Mouse (Mus musculus) MEL (cell line): Measurements from ENCODE around the gene Ostf1. TPM values are rescaled to one million over a fixed set of nuclear protein-coding genes. Genes with fewer than 3 reads are reported as not detected.

Experiments
- DNase-seq: peaks from one replicate; pipeline ENCODE4 v3.0.0; 2011; ENCODE audit warnings: low read depth, low spot score
- H3K27ac ChIP-seq: 2 replicates; pipeline ENCODE4 v1.5.1; 2012; ENCODE audit warnings: low read depth, mild to moderate bottlenecking, control low read depth, low read length, moderate library complexity; ENCODE audit not compliant: control insufficient read depth
- H3K27me3 ChIP-seq, 2 experiments: fragments of 150-350 bp in 1 of 2; sonication (generic) in 1 of 2; 2 replicates each; pipeline ENCODE4 v1.6.1; 2012; ENCODE audit warnings: low read length in 2 of 2, mild to moderate bottlenecking in 2 of 2, improper control_type of control experiment in 1 of 2, moderate library complexity in 1 of 2; ENCODE audit not compliant: insufficient read depth in 2 of 2, control insufficient read depth in 1 of 2
- H3K36me3 ChIP-seq, 2 experiments: 2 replicates each; pipeline ENCODE4 v1.6.1; 2012 to 2014; ENCODE audit warnings: low read length in 2 of 2, improper control_type of control experiment in 1 of 2, inconsistent platforms in 1 of 2, mild to moderate bottlenecking in 1 of 2; ENCODE audit not compliant: insufficient read depth in 2 of 2, control insufficient read depth in 1 of 2
- H3K4me1 ChIP-seq, 2 experiments: fragments of 150-350 bp in 1 of 2; sonication (generic) in 1 of 2; 2 replicates each; pipeline ENCODE4 v1.6.1; 2012; ENCODE audit warnings: low read length in 2 of 2, improper control_type of control experiment in 1 of 2, mild to moderate bottlenecking in 1 of 2; ENCODE audit not compliant: insufficient read depth in 2 of 2, control insufficient read depth in 1 of 2
- H3K4me3 ChIP-seq, 2 experiments: fragments of 150-350 bp in 1 of 2; sonication (generic) in 1 of 2; 2 replicates each; pipeline ENCODE4 v1.5.1; 2012; ENCODE audit warnings: low read depth in 2 of 2, low read length in 2 of 2, mild to moderate bottlenecking in 2 of 2, moderate library complexity in 2 of 2, control low read depth in 1 of 2, improper control_type of control experiment in 1 of 2; ENCODE audit not compliant: control insufficient read depth in 1 of 2, insufficient read depth in 1 of 2
- H3K79me2 ChIP-seq: 2 replicates; pipeline ENCODE4 v1.6.1; 2012; ENCODE audit warnings: mild to moderate bottlenecking, low read length, moderate library complexity; ENCODE audit not compliant: control insufficient read depth, poor library complexity, insufficient read depth
- H3K9ac ChIP-seq: 2 replicates; pipeline ENCODE4 v1.6.1; 2012; ENCODE audit warnings: low read depth, mild to moderate bottlenecking, control low read depth, low read length, moderate library complexity; ENCODE audit not compliant: control insufficient read depth, poor library complexity, severe bottlenecking
- H3K9me3 ChIP-seq: fragments of 150-350 bp; sonication (generic); replicated peaks from 2 replicates; pipeline ENCODE4 v1.6.1; 2012; ENCODE audit warnings: mild to moderate bottlenecking, low read length, improper control_type of control experiment, moderate library complexity; ENCODE audit not compliant: insufficient read depth
- CHD1 ChIP-seq: IDR thresholded peaks from 2 replicates; pipeline ENCODE4 v1.6.1; 2012; ENCODE audit warnings: low read depth, mild to moderate bottlenecking, inconsistent platforms, low read length, improper control_type of control experiment
- CTCF ChIP-seq, 3 experiments: IDR thresholded peaks in 2 of 3; conservative IDR thresholded peaks in 1 of 3; 2 replicates each; pipeline ENCODE4 v1.5.1; 2011 to 2012; ENCODE audit warnings: low read length in 3 of 3, low read depth in 2 of 3, mild to moderate bottlenecking in 2 of 3, improper control_type of control experiment in 1 of 3, inconsistent platforms in 1 of 3, mixed read lengths in 1 of 3, moderate library complexity in 1 of 3; ENCODE audit not compliant: control insufficient read depth in 1 of 3, insufficient read depth in 1 of 3, poor library complexity in 1 of 3, severe bottlenecking in 1 of 3
- E2F4 ChIP-seq: IDR thresholded peaks from 2 replicates; pipeline ENCODE4 v1.6.1; 2011; ENCODE audit warnings: low read depth, low read length, improper control_type of control experiment, borderline replicate concordance
- EP300 ChIP-seq, 2 experiments: IDR thresholded peaks; 2 replicates each; pipeline ENCODE4 v1.6.1; 2011; ENCODE audit warnings: improper control_type of control experiment in 2 of 2, low read length in 2 of 2, low read depth in 1 of 2, mild to moderate bottlenecking in 1 of 2
- ETS1 ChIP-seq: IDR thresholded peaks from 2 replicates; pipeline ENCODE4 v1.6.1; 2012; ENCODE audit warnings: low read depth, mild to moderate bottlenecking, inconsistent platforms, low read length, improper control_type of control experiment, moderate library complexity
- GABPA ChIP-seq: IDR thresholded peaks from 2 replicates; pipeline ENCODE4 v1.6.1; 2012; ENCODE audit warnings: low read depth, mild to moderate bottlenecking, inconsistent platforms, low read length, improper control_type of control experiment, moderate library complexity
- GATA1 ChIP-seq: IDR thresholded peaks from 2 replicates; pipeline ENCODE4 v1.6.1; 2011; ENCODE audit warnings: low read depth, low read length, improper control_type of control experiment
- JUND ChIP-seq: IDR thresholded peaks from 2 replicates; pipeline ENCODE4 v1.6.1; 2011; ENCODE audit warnings: low read depth, mild to moderate bottlenecking, improper control_type of control experiment, low read length
- KAT2A ChIP-seq: conservative IDR thresholded peaks from 2 replicates; pipeline ENCODE4 v1.6.1; 2012; ENCODE audit warnings: low read depth, low read length, improper control_type of control experiment, inconsistent platforms
- MAZ ChIP-seq: IDR thresholded peaks from 2 replicates; pipeline ENCODE4 v1.6.1; 2012; ENCODE audit warnings: low read depth, mild to moderate bottlenecking, inconsistent platforms, low read length, improper control_type of control experiment
- MEF2A ChIP-seq: IDR thresholded peaks from 2 replicates; pipeline ENCODE4 v1.6.1; 2014; ENCODE audit warnings: low read depth, mild to moderate bottlenecking, inconsistent platforms, low read length, improper control_type of control experiment; ENCODE audit not compliant: poor library complexity, insufficient replicate concordance, severe bottlenecking; ENCODE audit errors: extremely low read depth
- MXI1 ChIP-seq: IDR thresholded peaks from 2 replicates; pipeline ENCODE4 v1.6.1; 2011; ENCODE audit warnings: mild to moderate bottlenecking, low read depth, low read length, improper control_type of control experiment
- NRF1 ChIP-seq: IDR thresholded peaks from 2 replicates; pipeline ENCODE4 v1.6.1; 2014; ENCODE audit warnings: low read depth, mild to moderate bottlenecking, inconsistent platforms, low read length, improper control_type of control experiment, moderate library complexity; ENCODE audit not compliant: poor library complexity, insufficient read depth, severe bottlenecking
- POLR2A ChIP-seq, 2 experiments: IDR thresholded peaks; 2 replicates each; pipeline ENCODE4 v1.6.1; 2011 to 2012; ENCODE audit warnings: low read length in 2 of 2, mild to moderate bottlenecking in 2 of 2, control low read depth in 1 of 2, improper control_type of control experiment in 1 of 2, low read depth in 1 of 2, moderate library complexity in 1 of 2; ENCODE audit not compliant: control insufficient read depth in 1 of 2, insufficient read depth in 1 of 2, poor library complexity in 1 of 2
- TAL1 ChIP-seq: IDR thresholded peaks from 2 replicates; pipeline ENCODE4 v1.6.1; 2012; ENCODE audit warnings: mild to moderate bottlenecking, inconsistent platforms, low read length, moderate library complexity, mixed read lengths
- TCF12 ChIP-seq: IDR thresholded peaks from 2 replicates; pipeline ENCODE4 v1.6.1; 2014; ENCODE audit warnings: low read depth, mild to moderate bottlenecking, inconsistent platforms, low read length, improper control_type of control experiment, moderate library complexity
- UBTF ChIP-seq: IDR thresholded peaks from 2 replicates; pipeline ENCODE4 v1.6.1; 2012; ENCODE audit warnings: low read depth, mild to moderate bottlenecking, inconsistent platforms, low read length, improper control_type of control experiment, moderate library complexity, borderline replicate concordance; ENCODE audit not compliant: insufficient read depth
- USF1 ChIP-seq: IDR thresholded peaks from 2 replicates; pipeline ENCODE4 v1.6.1; 2014; ENCODE audit warnings: low read depth, mild to moderate bottlenecking, inconsistent platforms, low read length, improper control_type of control experiment, moderate library complexity
- polyA plus RNA-seq, 2 experiments: library from polyadenylated mRNA; stranded (reverse) in 1 of 2; unstranded in 1 of 2; fragments of >175 nt in 1 of 2; fragments of >200 nt in 1 of 2; gene quantifications; 2 replicates each; pipeline versions ENCODE4 v1.2.1 to v1.2.4; 2012; ENCODE audit warnings: low replicate concordance in 2 of 2, low read depth in 1 of 2; ENCODE audit not compliant: insufficient read length in 2 of 2, insufficient read depth in 1 of 2, missing spikeins in 1 of 2
- total RNA-seq: library from RNA; depleted of rRNA; stranded (reverse); fragments of 300-350 nt; gene quantifications from 2 replicates; pipeline ENCODE4 v1.2.3, GENCODE M21; 2012

Ostf1 gene
- total and polyA plus RNA-seq, 3 experiments = 117 to 162 TPM; not detected in 1

GRCm38 (mm10) chr19:18655999-18656398 is 24.4 kb upstream of the Ostf1 start:
- no peak overlapping the region for H3K4me3 ChIP-seq
- no peaks in the 10 kb centered on the region for H3K9me3 ChIP-seq
- H3K27ac ChIP-seq = no peak overlapping the region
- no peak overlapping the region for H3K9ac ChIP-seq
- H3K4me1 ChIP-seq = peaks cover 15 to 20% of the 10 kb centered on the region in 2 experiments
- H3K36me3 ChIP-seq = peaks cover 0 to 23% of the 10 kb centered on the region in 2 experiments; a peak in 2 of 4 replicates
- TF ChIP-seq TAL1 (no peak), TCF12 (no peak), POLR2A (IDR thresholded peaks at IDR 0.05; ENCODE audit: control insufficient read depth in 1 of 2, insufficient read depth in 1 of 2, low read depth in 1 of 2, low read length in 2 of 2, poor library complexity in 1 of 2) (no peak), ETS1 (no peak), GATA1 (no peak), CHD1 (no peak), NRF1 (no peak)
- no peaks in the 10 kb centered on the region for H3K79me2 ChIP-seq
- no peak for DNase-seq
- no peaks in the 10 kb centered on the region for H3K27me3 ChIP-seq

- no peak overlapping the region for H3K27ac ChIP-seq
- H3K4me3 ChIP-seq = no peak overlapping the region
- H3K27me3 ChIP-seq = no peaks in the 10 kb centered on the region
- peaks cover 0 to 31% of the 10 kb centered on the region in 2 experiments; a peak in 2 of 4 replicates for H3K36me3 ChIP-seq
- H3K9me3 ChIP-seq = no peaks in the 10 kb centered on the region
- no peaks in the 10 kb centered on the region for H3K79me2 ChIP-seq
- no peak overlapping the region for H3K9ac ChIP-seq
- DNase-seq = no peak
- TF ChIP-seq MEF2A (peak; percentile 68; the same call in 1 of the 2 replicates), KAT2A (no peak)
- peaks cover 21 to 29% of the 10 kb centered on the region in 2 experiments for H3K4me1 ChIP-seq
These were observed 23.4 kb upstream of the Ostf1 start for GRCm38 (mm10) chr19:18654984-18655383.

- no peak overlapping the region for H3K9ac ChIP-seq
- no peaks in the 10 kb centered on the region for H3K27me3 ChIP-seq
- H3K79me2 ChIP-seq = no peaks in the 10 kb centered on the region
- H3K27ac ChIP-seq = no peak overlapping the region
- H3K9me3 ChIP-seq = no peaks in the 10 kb centered on the region
- TF ChIP-seq USF1 (no peak), CTCF (IDR thresholded peaks at IDR 0.05 in 2 of 3, conservative IDR thresholded peaks at IDR 0.05 in 1 of 3; ENCODE audit: control insufficient read depth in 1 of 3, insufficient read depth in 1 of 3, low read depth in 2 of 3, low read length in 3 of 3, poor library complexity in 1 of 3, severe bottlenecking in 1 of 3) (no peak), MXI1 (no peak), KAT2A (no peak), MAZ (no peak), JUND (no peak), EP300 (IDR thresholded peaks at IDR 0.05; ENCODE audit: low read depth in 1 of 2, low read length in 2 of 2) (no peak), TAL1 (no peak), CHD1 (no peak), UBTF (no peak), GABPA (no peak), E2F4 (no peak)
- TF ChIP-seq, all 39 proteins: peak for 0
- peaks cover 25 to 34% of the 10 kb centered on the region in 2 experiments for H3K4me1 ChIP-seq
- peaks cover 0 to 38% of the 10 kb centered on the region in 2 experiments; a peak in 2 of 4 replicates for H3K36me3 ChIP-seq
- DNase-seq = no peak
- H3K4me3 ChIP-seq = no peak overlapping the region
These were observed 22.7 kb upstream of the Ostf1 start for GRCm38 (mm10) chr19:18654330-18654729.
